Comparison of ENCODE assay signal across 8 mouse cellular contexts in the genomic region with DNA sequence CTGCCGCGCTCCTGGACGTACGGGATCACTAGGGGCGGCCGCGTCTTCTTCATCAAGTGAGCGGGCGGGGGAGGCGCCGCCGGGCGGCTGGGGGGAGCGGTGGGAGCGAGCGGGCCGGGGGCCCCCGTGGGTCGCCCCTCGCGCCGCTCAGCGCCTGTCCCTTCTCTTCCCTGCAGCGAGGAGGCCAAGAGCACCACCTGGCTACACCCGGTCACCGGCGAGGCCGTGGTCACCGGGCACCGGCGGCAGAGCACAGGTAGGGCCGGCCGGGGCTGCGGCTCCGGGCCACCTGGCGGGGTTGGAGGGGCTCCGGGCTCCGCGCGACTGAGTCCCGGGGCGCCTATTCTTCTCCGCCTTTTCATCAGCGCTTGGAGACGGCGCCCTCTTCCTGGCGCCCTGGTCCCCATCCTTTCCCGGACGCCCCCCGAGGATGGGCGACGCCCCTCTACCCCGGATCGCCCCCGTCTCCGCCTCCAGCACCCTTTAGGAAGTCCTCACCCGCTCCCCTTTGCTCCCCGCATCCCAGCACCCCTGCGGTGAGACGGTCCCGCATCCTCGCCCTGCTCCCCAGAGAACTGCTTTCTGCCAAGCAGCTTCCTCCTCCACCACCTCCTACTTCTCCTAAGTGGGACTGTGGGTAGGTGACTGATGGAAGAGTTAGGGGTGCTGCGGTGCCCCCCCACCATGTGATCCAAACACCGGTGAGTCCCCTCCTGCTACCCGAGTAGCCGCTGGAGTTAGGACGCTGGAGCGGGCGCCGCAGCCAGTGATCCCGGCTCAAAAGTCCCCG. TPM values are rescaled to one million over a fixed set of nuclear protein-coding genes. Genes with fewer than 3 reads are reported as not detected.
A peak's percentile ranks its signal among the peaks of the same experiment; 100 is the strongest.
DNase-seq lines count a peak whose midpoint lies in the region; ATAC-seq lines count a peak whose summit lies in the region.

No protein-coding gene starts in this region.

- peak overlapping the region; percentile 94 for H3K27ac ChIP-seq in forebrain, embryonic 16.5 days (ENCODE audit: low read length)

- H3K9ac ChIP-seq in forebrain, embryonic 16.5 days (replicated peaks; ENCODE audit: low read depth, low read length): peak overlapping the region; percentile 95

- no peaks in the 10 kb centered on the region for H3K36me3 ChIP-seq in forebrain, embryonic 16.5 days (ENCODE audit: control insufficient read depth, insufficient read depth)
- peaks cover 9% of the 10 kb centered on the region for H3K36me3 ChIP-seq in megakaryocyte, embryonic 14.5 days (replicated peaks; ENCODE audit: low read length)

- peaks cover 18% of the 10 kb centered on the region for H3K4me1 ChIP-seq in forebrain, embryonic 16.5 days (replicated peaks; ENCODE audit: control insufficient read depth, insufficient read depth, low read length)
- peaks cover 18% of the 10 kb centered on the region for H3K4me1 ChIP-seq in megakaryocyte, embryonic 14.5 days

- no peaks in the 10 kb centered on the region for H3K9me3 ChIP-seq in forebrain, embryonic 16.5 days (ENCODE audit: control insufficient read depth, low read length)
- 0 out of 2 replicates have a peak, but pooled peaks cover 3% of the 10 kb centered on the region for H3K9me3 ChIP-seq in megakaryocyte, embryonic 14.5 days

- peak overlapping the region; percentile 66 for H3K4me2 ChIP-seq in forebrain, embryonic 16.5 days (ENCODE audit: low read length)

- H3K27me3 ChIP-seq in forebrain, embryonic 16.5 days (replicated peaks; ENCODE audit: control insufficient read depth, insufficient read depth, low read length): no peaks in the 10 kb centered on the region
- peaks cover 13% of the 10 kb centered on the region for H3K27me3 ChIP-seq in megakaryocyte, embryonic 14.5 days (replicated peaks)

- peak; percentile 30 for DNase-seq in ES-CJ7 (ENCODE audit: low read depth, low spot score)
- peak; percentile 2 for DNase-seq in c-Kit-positive CD71-negative TER-119-negative erythroid progenitor cells, embryonic 14.5 days (ENCODE audit: low read depth)
- peak; percentile 38 for DNase-seq in heart, postnatal 4 days
- DNase-seq in left cerebral cortex, adult 18-20 months (ENCODE audit: low spot score in 2 of 2): peak; percentile 34 to 40
- peak; percentile 62 to 65 for DNase-seq in right cerebral cortex, postnatal 10 days (ENCODE audit: low spot score in 2 of 2)
- DNase-seq in urinary bladder, postnatal 36 days (ENCODE audit: low spot score in 2 of 2): peak; percentile 23 to 38

- peak overlapping the region; percentile 73 for H3K4me3 ChIP-seq in forebrain, embryonic 16.5 days (replicated peaks; ENCODE audit: low read length)
- H3K4me3 ChIP-seq in megakaryocyte, embryonic 14.5 days (replicated peaks): peak overlapping the region; percentile 95

- WGBS in forebrain, embryonic 16.5 days: under 1% methylated on average over 63 of the region's 72 CpGs

- ATAC-seq in forebrain, embryonic 16.5 days: peak; percentile 84

RNA-seq across cellular contexts. Expression of a gene that starts 0.5 kb away (rescaled TPM):
- 27.7 and 33.5 TPM in 2 replicates for polyA plus RNA-seq in forebrain, embryonic 16.5 days (2015; fragmentation: Nextera tagmentation; extraction: Ambion mirVana)
- 10 to 100 TPM; 39.4 to 42.6 TPM for total RNA-seq in heart, postnatal 4 days (2021)
- 100 to 1,000 TPM; 110 to 111 TPM for total RNA-seq in left cerebral cortex, adult 18-20 months (2021)
- 1.9 and 2.2 TPM in 2 replicates for polyA plus RNA-seq in megakaryocyte, embryonic 14.5 days (2012; ENCODE audit: insufficient read depth, low replicate concordance)

Comparison
In these comparisons a context has a peak if more than half of its experiments do, and no peak if none do; other contexts are left out.
1. Peak in every context shown above with its lines: DNase-seq, ATAC-seq, H3K4me3 ChIP-seq and H3K27ac ChIP-seq.
2. DNase-seq: peak in every context shown above with its lines; median percentile 64 in right cerebral cortex, postnatal 10 days; 38 in heart, postnatal 4 days; 37 in left cerebral cortex, adult 18-20 months; 30 in urinary bladder, postnatal 36 days; 30 in ES-CJ7; 2 in c-Kit-positive CD71-negative TER-119-negative erythroid progenitor cells, embryonic 14.5 days.